Mouse (Mus musculus) bone marrow, adult 2 months (tissue): ENCODE data around the gene Tert.

Experiments used
- CTCF ChIP-seq: fragments of 200-500 bp; IDR thresholded peaks from 2 replicates; pipeline ENCODE4 v1.5.1; 2011; ENCODE audit warnings: low read length, control low read depth; ENCODE audit not compliant: control insufficient read depth, insufficient read depth
- POLR2A ChIP-seq: fragments of 200-500 bp; IDR thresholded peaks from 2 replicates; pipeline ENCODE4 v1.6.1; 2011; ENCODE audit warnings: low read depth, mild to moderate bottlenecking, control low read depth, low read length, borderline replicate concordance; ENCODE audit not compliant: control insufficient read depth

DNA sequence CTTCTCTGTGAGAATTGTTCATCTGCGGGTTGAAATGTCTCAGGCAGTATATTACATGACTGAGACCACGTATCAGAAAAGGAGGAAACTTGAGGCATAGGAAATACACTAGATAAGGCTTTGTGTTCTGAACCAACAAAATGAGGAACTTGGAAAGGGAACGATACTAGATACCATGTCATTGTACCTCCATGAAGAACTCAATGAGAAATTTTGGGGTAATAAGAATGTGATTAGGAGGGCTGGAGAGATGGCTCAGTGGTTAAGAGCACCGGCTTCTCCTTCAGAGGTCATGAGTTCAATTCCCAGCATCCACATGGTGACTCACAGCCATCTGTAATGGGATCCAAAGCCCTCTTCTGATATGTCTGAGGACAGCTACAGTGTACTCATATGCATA lies 26.5 kb upstream of the Tert start:
- TF ChIP-seq CTCF (no peak), POLR2A (no peak)
